Mouse (Mus musculus): ENCODE results near the gene Nr0b1. TPM values are rescaled to one million over a fixed set of nuclear protein-coding genes. Genes with fewer than 3 reads are reported as not detected.

Nr0b1 gene
- polyA plus RNA-seq (2017; shearing (Covaris generic)), result not detected

DNA sequence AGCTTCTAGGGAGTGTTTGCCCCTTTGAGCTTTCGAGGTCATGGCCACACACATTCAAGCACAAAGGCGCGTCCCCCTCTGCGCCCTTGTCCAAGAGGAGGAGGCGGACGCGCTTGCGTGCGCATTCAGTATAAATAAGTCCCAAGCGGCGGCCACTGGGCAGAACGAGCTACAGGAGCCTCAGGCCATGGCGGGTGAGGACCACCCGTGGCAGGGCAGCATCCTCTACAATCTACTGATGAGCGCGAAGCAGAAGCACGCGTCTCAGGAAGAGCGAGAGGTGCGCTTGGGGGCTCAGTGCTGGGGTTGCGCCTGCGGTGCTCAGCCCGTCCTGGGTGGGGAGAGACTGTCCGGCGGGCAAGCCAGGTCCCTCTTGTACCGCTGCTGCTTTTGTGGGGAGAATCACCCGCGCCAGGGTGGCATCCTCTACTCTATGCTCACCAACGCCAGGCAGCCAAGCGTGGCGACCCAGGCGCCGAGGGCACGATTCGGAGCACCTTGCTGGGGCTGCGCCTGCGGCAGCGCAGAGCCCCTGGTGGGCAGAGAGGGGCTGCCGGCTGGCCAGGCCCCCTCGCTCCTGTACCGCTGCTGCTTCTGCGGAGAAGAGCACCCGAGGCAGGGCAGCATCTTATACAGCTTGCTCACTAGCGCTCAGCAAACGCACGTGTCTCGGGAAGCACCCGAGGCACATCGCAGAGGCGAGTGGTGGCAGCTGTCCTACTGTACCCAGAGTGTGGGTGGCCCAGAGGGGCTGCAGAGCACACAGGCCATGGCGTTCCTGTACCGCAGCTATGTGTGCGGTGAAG is at the start of gene Nr0b1:
Gene Nr0b1, plus strand, starts transcription at position 151 of the 806 bp plus-strand sequence.

Other genes with a start within 250 kb of the Nr0b1 start
- not detected for gene Samt3, start 147.6 kb upstream of the Nr0b1 start, polyA plus RNA-seq (2017; shearing (Covaris generic))
- not detected for gene Mageb4, start 113.3 kb downstream of the Nr0b1 start, polyA plus RNA-seq (2017; shearing (Covaris generic))

All from activated CD4-positive, CD25-positive, alpha-beta regulatory T cell (primary cell).